22 mouse cellular contexts compared by ENCODE assay signal in genomic region chr7:137130211-137130610, GRCm38 (mm10).
"Had no signal": no experiment of that assay in that cellular context is flagged by ENCODE, and none has a peak within 500 bp of the region (broad histone marks: within the 10 kb centered on the region; RNA-seq: fewer than 3 reads in every experiment).

No protein-coding gene starts in this region.

- H3K9me3 ChIP-seq: heart, embryonic 10.5 days; heart, embryonic 12.5 days; hindbrain, embryonic 10.5 days; hindbrain, embryonic 12.5 days; intestine, embryonic 15.5 days; limb, embryonic 13.5 days; limb, embryonic 15.5 days; liver, embryonic 12.5 days had no signal

- DNase-seq: gastrocnemius, postnatal 14 days; gastrocnemius, postnatal 36 days; heart, adult 11 months; heart, adult 2 months; heart, postnatal 10 days; heart, postnatal 4 days; kidney, adult 18-20 months; kidney, adult 8-10 months; kidney, postnatal 10 days; kidney, postnatal 4 days had no signal

- H3K27me3 ChIP-seq: heart, embryonic 12.5 days; hindbrain, embryonic 12.5 days; intestine, embryonic 15.5 days; liver, embryonic 12.5 days had no signal

- H3K36me3 ChIP-seq: heart, embryonic 10.5 days; heart, embryonic 12.5 days; hindbrain, embryonic 10.5 days; hindbrain, embryonic 12.5 days; intestine, embryonic 15.5 days; limb, embryonic 13.5 days; limb, embryonic 15.5 days; liver, embryonic 12.5 days had no signal

- H3K4me1 ChIP-seq: intestine, embryonic 15.5 days; liver, embryonic 12.5 days had no signal

- H3K4me3 ChIP-seq: heart, adult 2 months; heart, embryonic 10.5 days; heart, embryonic 12.5 days; hindbrain, embryonic 10.5 days; hindbrain, embryonic 12.5 days; intestine, embryonic 15.5 days; layer of hippocampus, adult 2 months; left cerebral cortex, adult 2 months; limb, embryonic 13.5 days; limb, embryonic 15.5 days; liver, embryonic 12.5 days had no signal

- H3K27ac ChIP-seq: heart, adult 2 months; heart, embryonic 10.5 days; hindbrain, embryonic 12.5 days; hindbrain, embryonic 14.5 days; intestine, embryonic 15.5 days; layer of hippocampus, adult 2 months; left cerebral cortex, adult 2 months; limb, embryonic 13.5 days; limb, embryonic 15.5 days; liver, embryonic 12.5 days; liver, embryonic 14.5 days had no signal
